Mouse (Mus musculus) neural tube, embryonic 15.5 days (tissue): ENCODE results near the gene Gprc5c. TPM values are rescaled to one million over a fixed set of nuclear protein-coding genes. Genes with fewer than 3 reads are reported as not detected.

Experiments
- ATAC-seq: fragments of 200-750 bp; cut with Nextera tagmentation; 2 replicates; pipeline ENCODE4 v1.8.0; 2017; ENCODE audit warnings: mild to moderate bottlenecking, moderate TSS enrichment, moderate library complexity; ENCODE audit not compliant: low FRiP score
- H3K27ac ChIP-seq: fragments of 300-500 bp; sonication (generic); replicated peaks from 2 replicates; pipeline ENCODE4 v1.5.1; 2015; ENCODE audit warnings: mild to moderate bottlenecking, inconsistent platforms
- H3K27me3 ChIP-seq: fragments of 300-500 bp; sonication (generic); replicated peaks from 2 replicates; pipeline ENCODE4 v1.6.1; 2015; ENCODE audit warnings: inconsistent platforms
- H3K36me3 ChIP-seq: fragments of 300-500 bp; sonication (generic); 2 replicates; pipeline ENCODE4 v1.6.1; 2015; ENCODE audit warnings: inconsistent platforms
- H3K4me1 ChIP-seq: fragments of 300-500 bp; sonication (generic); 2 replicates; pipeline ENCODE4 v1.6.1; 2015; ENCODE audit warnings: inconsistent platforms
- H3K4me2 ChIP-seq: fragments of 300-500 bp; sonication (generic); 2 replicates; pipeline ENCODE4 v1.6.1; 2015; ENCODE audit warnings: inconsistent platforms, mild to moderate bottlenecking, moderate library complexity
- H3K4me3 ChIP-seq: fragments of 300-500 bp; sonication (generic); replicated peaks from 2 replicates; pipeline ENCODE4 v1.5.1; 2015; ENCODE audit warnings: mild to moderate bottlenecking, inconsistent platforms
- H3K9ac ChIP-seq: fragments of 300-500 bp; sonication (generic); replicated peaks from 2 replicates; pipeline ENCODE4 v1.6.1; 2015; ENCODE audit warnings: mild to moderate bottlenecking, inconsistent platforms
- H3K9me3 ChIP-seq: fragments of 300-500 bp; sonication (generic); replicated peaks from 2 replicates; pipeline ENCODE4 v1.6.1; 2016; ENCODE audit warnings: inconsistent platforms
- WGBS: fragments of 180-500 bp; shearing (Covaris S2); methylation state at CpG from one replicate; pipeline ENCODE4 v1.1.7; 2015; ENCODE audit warnings: mixed read lengths; 5-methylcytosine and 5-hydroxymethylcytosine counted together
- polyA plus RNA-seq: library from polyadenylated mRNA; unstranded; fragments of >200 nt; fragmentation: Nextera tagmentation; extraction: Ambion mirVana; gene quantifications from 2 replicates; pipeline ENCODE4 v1.2.1, GENCODE M21; 2015

Gene Gprc5c
- polyA plus RNA-seq, 1 experiment from 2014 or later: 8.8 TPM

GRCm38 (mm10) chr11:114871540-114871939, 20.6 kb downstream of the Gprc5c start:
- Histone ChIP-seq H3K9me3 (no peaks in the 10 kb centered on the region), H3K27me3 (no peaks in the 10 kb centered on the region), H3K27ac (no peak overlapping the region), H3K4me3 (no peak overlapping the region), H3K4me1 (peaks cover 10% of the 10 kb centered on the region), H3K36me3 (no peaks in the 10 kb centered on the region), H3K9ac (no peak overlapping the region), H3K4me2 (no peak overlapping the region)
- whole genome bisulfite sequencing: 91% methylated on average over 2 of the region's 2 CpGs
- ATAC-seq: no peak

GRCm38 (mm10) chr11:114873022-114873817, 22.3 kb downstream of the Gprc5c start:
- H3K27me3 ChIP-seq: no peaks in the 10 kb centered on the region
- no peak overlapping the region for H3K4me3 ChIP-seq
- 5% methylated on average over 6 of the region's 6 CpGs for WGBS
- ATAC-seq: no peak
- no peaks in the 10 kb centered on the region for H3K36me3 ChIP-seq
- H3K4me1 ChIP-seq: peaks cover 7% of the 10 kb centered on the region
- no peak overlapping the region for H3K4me2 ChIP-seq
- H3K27ac ChIP-seq: no peak overlapping the region; the same call in 1 of the 2 replicates
- H3K9me3 ChIP-seq: no peaks in the 10 kb centered on the region
- no peak overlapping the region for H3K9ac ChIP-seq

- Histone ChIP-seq H3K4me2 (no peak overlapping the region), H3K9me3 (no peaks in the 10 kb centered on the region), H3K27me3 (no peaks in the 10 kb centered on the region), H3K36me3 (no peaks in the 10 kb centered on the region), H3K4me3 (no peak overlapping the region), H3K9ac (no peak overlapping the region), H3K4me1 (peaks cover 7% of the 10 kb centered on the region), H3K27ac (no peak overlapping the region)
- 62% methylated on average over 9 of the region's 9 CpGs for WGBS
- no peak for ATAC-seq
Measured at GRCm38 (mm10) chr11:114874226-114875145, 23.5 kb downstream of the Gprc5c start.

- H3K27me3 ChIP-seq: no peaks in the 10 kb centered on the region
- no peak overlapping the region for H3K4me3 ChIP-seq
- WGBS: 16% methylated on average over 9 of the region's 9 CpGs
- H3K4me1 ChIP-seq: peaks cover 7% of the 10 kb centered on the region
- H3K9me3 ChIP-seq: no peaks in the 10 kb centered on the region
- H3K27ac ChIP-seq: no peak overlapping the region
- no peak overlapping the region for H3K4me2 ChIP-seq
- no peaks in the 10 kb centered on the region for H3K36me3 ChIP-seq
- no peak overlapping the region for H3K9ac ChIP-seq
- no peak for ATAC-seq
Measured at GRCm38 (mm10) chr11:114875301-114875801, 24.4 kb downstream of the Gprc5c start.

GRCm38 (mm10) chr11:114876176-114876575, 25.2 kb downstream of the Gprc5c start:
- Histone ChIP-seq H3K9me3 (no peaks in the 10 kb centered on the region), H3K27me3 (no peaks in the 10 kb centered on the region), H3K4me3 (no peak overlapping the region), H3K9ac (no peak overlapping the region), H3K4me1 (peaks cover 7% of the 10 kb centered on the region), H3K27ac (no peak overlapping the region), H3K4me2 (no peak overlapping the region), H3K36me3 (no peaks in the 10 kb centered on the region)
- WGBS: 42% methylated on average over 7 of the region's 7 CpGs
- ATAC-seq: no peak

- H3K9me3 ChIP-seq: no peaks in the 10 kb centered on the region
- WGBS: 40% methylated on average over 2 of the region's 2 CpGs
- H3K27me3 ChIP-seq: no peaks in the 10 kb centered on the region
- H3K4me1 ChIP-seq: peaks cover 7% of the 10 kb centered on the region
- H3K4me2 ChIP-seq: no peak overlapping the region
- no peak overlapping the region for H3K27ac ChIP-seq
- H3K36me3 ChIP-seq: no peaks in the 10 kb centered on the region
- no peak for ATAC-seq
- H3K9ac ChIP-seq: no peak overlapping the region
- no peak overlapping the region for H3K4me3 ChIP-seq
Measured at GRCm38 (mm10) chr11:114876621-114877020, 25.7 kb downstream of the Gprc5c start.

- Histone ChIP-seq H3K9ac (no peak overlapping the region), H3K9me3 (no peaks in the 10 kb centered on the region), H3K27me3 (no peaks in the 10 kb centered on the region), H3K4me2 (no peak overlapping the region), H3K4me3 (no peak overlapping the region), H3K36me3 (no peaks in the 10 kb centered on the region), H3K27ac (no peak overlapping the region), H3K4me1 (peaks cover 7% of the 10 kb centered on the region)
- WGBS: 63% methylated on average over 3 of the region's 3 CpGs
- ATAC-seq: no peak
Measured at GRCm38 (mm10) chr11:114877145-114877544, 26.2 kb downstream of the Gprc5c start.

GRCm38 (mm10) chr11:114879666-114880065, 28.7 kb downstream of the Gprc5c start:
- Histone ChIP-seq H3K36me3 (no peaks in the 10 kb centered on the region), H3K4me1 (peaks cover 3% of the 10 kb centered on the region; the same call in 1 of the 2 replicates), H3K27ac (no peak overlapping the region), H3K4me3 (no peak overlapping the region), H3K9ac (no peak overlapping the region), H3K4me2 (no peak overlapping the region), H3K9me3 (no peaks in the 10 kb centered on the region), H3K27me3 (no peaks in the 10 kb centered on the region)
- WGBS: 82% methylated on average over 2 of the region's 2 CpGs
- ATAC-seq: no peak

- H3K4me3 ChIP-seq: no peak overlapping the region
- H3K27me3 ChIP-seq: no peaks in the 10 kb centered on the region
- H3K27ac ChIP-seq: no peak overlapping the region
- H3K36me3 ChIP-seq: no peaks in the 10 kb centered on the region
- no peak overlapping the region for H3K9ac ChIP-seq
- no peaks in the 10 kb centered on the region for H3K9me3 ChIP-seq
- H3K4me1 ChIP-seq: peaks cover 4% of the 10 kb centered on the region; the same call in 1 of the 2 replicates
- H3K4me2 ChIP-seq: no peak overlapping the region
- ATAC-seq: no peak
Measured at GRCm38 (mm10) chr11:114880185-114880584, 29.2 kb downstream of the Gprc5c start.

- H3K4me1 ChIP-seq: peaks cover 4% of the 10 kb centered on the region; the same call in 1 of the 2 replicates
- H3K4me3 ChIP-seq: no peak overlapping the region
- 6% methylated on average over 1 of the region's 1 CpGs for WGBS
- no peak overlapping the region for H3K9ac ChIP-seq
- H3K4me2 ChIP-seq: no peak overlapping the region
- no peaks in the 10 kb centered on the region for H3K36me3 ChIP-seq
- no peak for ATAC-seq
- no peaks in the 10 kb centered on the region for H3K9me3 ChIP-seq
- H3K27me3 ChIP-seq: no peaks in the 10 kb centered on the region
- H3K27ac ChIP-seq: no peak overlapping the region
Measured at GRCm38 (mm10) chr11:114880589-114880988, 29.6 kb downstream of the Gprc5c start.

GRCm38 (mm10) chr11:114883251-114883789, 32.4 kb downstream of the Gprc5c start:
- H3K36me3 ChIP-seq: no peaks in the 10 kb centered on the region
- peaks cover 4% of the 10 kb centered on the region; the same call in 1 of the 2 replicates for H3K4me1 ChIP-seq
- H3K4me2 ChIP-seq: no peak overlapping the region
- H3K27ac ChIP-seq: no peak overlapping the region
- WGBS: 94% methylated on average over 4 of the region's 4 CpGs
- H3K4me3 ChIP-seq: no peak overlapping the region
- H3K9ac ChIP-seq: no peak overlapping the region
- no peaks in the 10 kb centered on the region for H3K9me3 ChIP-seq
- ATAC-seq: no peak
- no peaks in the 10 kb centered on the region for H3K27me3 ChIP-seq
